Mouse (Mus musculus) B cell, adult (primary cell): Measurements from ENCODE around the gene Tatdn3. TPM values are rescaled to one million over a fixed set of nuclear protein-coding genes. Genes with fewer than 3 reads are reported as not detected.

ENCODE experiments used
- total RNA-seq: library from RNA; stranded (reverse); gene quantifications from 4 replicates; pipeline ENCODE4 v1.2.4, GENCODE M21; 2023; ENCODE audit not compliant: inconsistent age

Tatdn3 gene
- 8.4 to 12.4 TPM (median 11.0 TPM) in 4 replicates for total RNA-seq

DNA sequence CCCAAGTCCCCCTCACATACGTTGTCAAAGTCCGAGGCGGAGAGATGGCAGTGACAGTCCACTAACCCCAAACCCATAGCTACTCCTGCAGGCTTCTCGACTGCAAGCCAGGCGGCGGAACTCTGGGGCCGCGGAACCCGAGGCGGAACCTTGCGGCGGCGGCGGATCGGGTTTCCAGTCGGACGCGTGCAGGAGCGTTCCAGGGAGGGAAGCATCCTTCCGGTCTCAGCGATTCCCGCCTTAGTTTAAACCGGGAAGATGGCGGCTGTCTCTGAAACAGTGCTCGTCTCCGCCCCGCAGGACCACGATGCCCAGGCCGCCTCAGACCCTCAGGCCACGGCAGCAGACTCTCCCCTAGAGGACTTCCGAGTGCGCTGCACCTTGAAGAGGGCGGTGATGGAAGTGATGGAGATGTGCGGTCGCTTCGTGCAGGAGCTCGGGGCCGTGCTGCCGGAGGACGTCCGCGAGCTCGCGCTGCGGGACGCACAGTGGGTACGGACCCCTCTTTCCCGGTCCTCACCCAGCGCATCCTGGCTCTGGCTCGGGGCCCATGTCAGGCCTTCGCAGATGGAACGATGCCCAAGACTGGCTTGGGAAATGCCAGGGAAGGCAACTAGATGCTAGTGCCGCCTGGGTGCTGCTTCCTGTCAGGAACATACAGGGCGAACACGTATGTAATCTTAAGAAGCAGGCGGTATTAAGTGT lies at the start of gene Tatdn3, which contains the start of gene Nsl1:
TSS of gene Tatdn3 (minus strand) at position 152 of the 705 bp plus-strand sequence.
TSS of gene Nsl1 (plus strand) at position 232 of the 705 bp plus-strand sequence.

DNA sequence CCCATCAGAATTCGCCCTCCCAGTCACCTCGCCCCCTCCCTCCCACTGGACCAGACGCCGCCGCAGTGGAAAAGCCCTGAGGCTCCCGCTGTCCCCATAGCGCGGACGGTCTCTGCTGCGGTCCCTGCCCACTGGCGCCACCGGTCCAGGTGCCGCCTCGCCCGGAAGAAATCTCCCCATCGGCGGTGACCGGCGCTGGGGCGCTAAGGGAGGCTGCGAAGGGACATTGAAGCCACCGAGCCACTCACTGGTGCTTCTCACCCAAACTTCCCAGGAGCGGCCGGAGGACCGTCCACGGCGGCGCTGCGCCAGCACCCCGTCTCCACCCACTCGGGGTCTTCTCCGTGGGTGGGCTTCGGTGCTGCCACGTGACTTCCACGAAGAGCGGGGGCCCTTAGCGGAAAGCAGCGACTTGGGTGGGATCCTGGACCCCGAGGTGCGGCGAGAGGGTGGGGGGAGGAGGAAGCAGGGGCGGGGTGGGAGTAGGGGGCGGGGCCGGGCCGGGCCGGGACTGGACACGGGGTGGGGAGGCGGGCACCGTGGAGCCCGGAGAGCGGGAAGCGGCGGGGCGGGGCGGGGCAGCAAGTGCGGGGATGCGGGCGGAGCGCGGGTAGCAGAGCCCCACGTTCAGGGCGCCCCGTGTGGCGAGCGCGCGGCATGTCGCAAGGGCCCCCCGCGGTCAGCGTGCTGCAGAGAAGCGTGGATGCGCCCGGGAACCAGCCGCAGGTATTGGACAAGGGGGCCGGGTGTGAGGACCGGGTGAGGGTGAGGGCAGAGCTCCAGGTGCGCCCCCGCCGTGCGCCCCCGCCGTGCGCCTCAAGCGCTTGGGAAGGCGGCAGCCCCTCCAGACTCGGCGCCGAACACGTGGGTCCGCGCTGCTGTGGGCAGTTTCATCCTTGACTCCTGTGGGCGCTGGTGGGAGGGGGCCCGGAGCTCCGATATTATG lies 35.3 kb upstream of the Tatdn3 start, which contains the start of gene Batf3:
TSS of gene Batf3 (plus strand) at position 46 of the 946 bp plus-strand sequence.

DNA sequence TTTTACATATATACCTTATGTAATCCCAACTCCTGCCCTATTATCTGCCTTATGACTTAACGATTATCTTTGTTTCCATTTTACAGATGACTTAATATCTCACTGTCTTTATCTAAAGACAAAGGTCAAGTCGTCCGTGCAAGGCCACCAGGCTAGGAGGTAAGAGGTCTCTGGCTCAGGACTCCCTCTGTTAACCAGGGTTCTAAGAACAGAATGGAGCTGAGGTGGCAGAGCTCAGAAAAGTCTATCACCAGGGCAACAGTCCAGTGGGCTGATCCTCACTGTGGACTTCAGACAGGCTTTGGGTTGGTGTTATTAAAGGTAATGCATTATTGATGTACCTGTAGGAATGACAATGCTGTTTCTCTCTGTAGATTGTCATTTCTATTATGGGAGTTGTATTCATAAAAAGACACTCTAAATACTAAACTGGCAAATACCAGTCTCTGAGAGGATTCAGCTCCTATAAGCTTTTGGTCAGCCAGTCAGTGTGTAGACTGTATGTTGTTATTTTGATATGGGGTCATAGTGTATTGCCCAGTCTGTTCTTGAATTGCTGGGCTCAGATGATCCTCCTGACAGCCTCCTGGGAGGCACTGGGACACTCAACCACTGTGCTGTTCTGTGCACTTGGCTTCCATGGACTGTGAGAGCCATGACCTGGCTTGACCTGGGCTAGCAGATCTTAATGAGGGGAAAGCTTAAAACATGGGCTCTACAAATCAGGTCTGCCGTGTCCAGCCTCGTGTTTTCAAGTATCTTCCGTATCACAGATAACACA lies 26.0 kb downstream of the Tatdn3 start, which contains the start of gene Spata45:
TSS of gene Spata45 (plus strand) at position 86 of the 781 bp plus-strand sequence.

DNA sequence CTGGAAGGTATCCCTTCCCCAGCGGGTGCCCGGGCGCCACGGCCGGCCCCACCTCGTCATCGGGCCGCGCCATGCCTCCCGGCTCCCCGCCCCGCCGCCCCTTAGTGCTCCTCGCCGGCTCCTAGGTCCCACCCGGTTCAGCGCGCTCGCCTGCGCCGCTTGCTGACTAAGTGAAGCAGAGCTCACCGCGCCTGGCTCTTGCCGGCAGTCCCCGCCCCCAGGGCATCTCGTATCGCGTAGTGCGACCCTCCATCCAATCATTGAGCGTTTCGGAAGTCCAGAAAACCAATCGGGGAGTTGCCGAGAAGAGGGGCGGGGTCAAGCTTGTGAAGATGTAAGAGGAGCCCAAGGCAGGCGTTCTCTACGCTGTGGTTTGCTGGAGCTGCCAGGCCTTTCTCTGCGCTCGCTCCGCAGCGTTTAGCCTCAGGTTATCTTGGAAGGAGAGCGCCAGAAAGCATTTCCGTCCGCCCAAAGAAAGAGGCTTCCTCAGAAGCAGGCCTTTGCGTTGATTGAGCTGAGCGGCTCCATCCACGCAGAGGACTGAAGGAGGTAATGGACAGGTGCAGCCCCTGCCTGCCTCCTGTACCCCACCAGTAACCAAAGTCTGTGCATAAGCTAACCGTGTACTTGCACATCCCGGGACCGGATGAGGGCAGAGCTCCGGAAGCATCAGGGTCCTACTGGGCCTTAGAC lies 36.6 kb downstream of the Tatdn3 start, which contains the start of gene Flvcr1:
TSS of gene Flvcr1 (minus strand) at position 138 of the 693 bp plus-strand sequence.

Other genes with a start within 250 kb of the Tatdn3 start
- gene Rps6kc1, start 151.2 kb downstream of the Tatdn3 start, total RNA-seq, result 7.4 to 13.8 TPM (median 10.4 TPM) in 4 replicates
- gene Angel2, start 137.8 kb downstream of the Tatdn3 start, total RNA-seq, result 74.2 to 87.3 TPM (median 81.3 TPM) in 4 replicates
- 0.54 to 0.96 TPM (median 0.77 TPM) in 4 replicates for gene Vash2, start 83.6 kb downstream of the Tatdn3 start, total RNA-seq
- 14.5 to 19.1 TPM (median 17.3 TPM) in 4 replicates for gene Flvcr1, start 36.8 kb downstream of the Tatdn3 start, total RNA-seq
- gene Spata45, start 26.3 kb downstream of the Tatdn3 start, total RNA-seq, result not detected in 4 replicates
- 0.97 to 3.9 TPM (median 1.8 TPM) in 4 replicates for gene Nsl1, start 80 bp upstream of the Tatdn3 start, total RNA-seq
- gene Batf3, start 34.9 kb upstream of the Tatdn3 start, total RNA-seq, result 0.90 to 1.2 TPM in 2 of 4 replicates, not detected in the others
- gene Fam71a, start 101.9 kb upstream of the Tatdn3 start, total RNA-seq, result 0.36 to 0.74 TPM (median 0.52 TPM) in 4 replicates
- 106 to 123 TPM (median 119 TPM) in 4 replicates for gene Atf3, start 155.1 kb upstream of the Tatdn3 start, total RNA-seq